Mouse (Mus musculus) cerebellum, postnatal 10 days (tissue): Measurements from ENCODE around the gene Mindy4.

Experiments used
- DNase-seq, 2 experiments: peaks; one replicate each; pipeline ENCODE4 v3.0.0; 2021; ENCODE audit warnings: mixed read lengths in 2 of 2

Mindy4 gene

GRCm38 (mm10) chr6:55258428-55259325 lies 55.5 kb downstream of the Mindy4 start:
- DNase-seq: no peak

- DNase-seq: no peak
Observed at GRCm38 (mm10) chr6:55262161-55262560, 59.0 kb downstream of the Mindy4 start.

- DNase-seq: peak; percentile 48 to 56
Observed at GRCm38 (mm10) chr6:55263490-55264046, 60.4 kb downstream of the Mindy4 start.

GRCm38 (mm10) chr6:55264741-55265366 lies 61.7 kb downstream of the Mindy4 start:
- DNase-seq: no peak

GRCm38 (mm10) chr6:55272952-55273351 lies 69.8 kb downstream of the Mindy4 start:
- DNase-seq: peak; percentile 90 to 95

GRCm38 (mm10) chr6:55273463-55273862 lies 70.3 kb downstream of the Mindy4 start:
- peak; percentile 81 to 85 for DNase-seq

- peak in 1 of 2 experiments; percentile 25 for DNase-seq
Observed at GRCm38 (mm10) chr6:55275000-55275399, 71.8 kb downstream of the Mindy4 start.

- DNase-seq: no peak
Observed at GRCm38 (mm10) chr6:55275786-55276185, 72.6 kb downstream of the Mindy4 start.

- DNase-seq: no peak
Observed at GRCm38 (mm10) chr6:55276692-55277282, 73.6 kb downstream of the Mindy4 start.

- DNase-seq: no peak
Observed at GRCm38 (mm10) chr6:55278086-55278485, 74.9 kb downstream of the Mindy4 start.

GRCm38 (mm10) chr6:55278520-55278919 lies 75.3 kb downstream of the Mindy4 start:
- no peak for DNase-seq

GRCm38 (mm10) chr6:55280979-55281378 lies 77.8 kb downstream of the Mindy4 start:
- DNase-seq: no peak

- no peak for DNase-seq
Observed at GRCm38 (mm10) chr6:55281687-55282086, 78.5 kb downstream of the Mindy4 start.

GRCm38 (mm10) chr6:55282348-55282747 lies 79.2 kb downstream of the Mindy4 start:
- no peak for DNase-seq

- DNase-seq: no peak
Observed at GRCm38 (mm10) chr6:55285218-55285617, 82.0 kb downstream of the Mindy4 start.

- no peak for DNase-seq
Observed at GRCm38 (mm10) chr6:55288007-55288602, 84.9 kb downstream of the Mindy4 start.

GRCm38 (mm10) chr6:55294549-55295131 lies 91.5 kb downstream of the Mindy4 start:
- DNase-seq: peak; percentile 49

GRCm38 (mm10) chr6:55295325-55295724 lies 92.1 kb downstream of the Mindy4 start:
- peak; percentile 60 to 67 for DNase-seq

- DNase-seq: no peak
Observed at GRCm38 (mm10) chr6:55299482-55299881, 96.3 kb downstream of the Mindy4 start.

GRCm38 (mm10) chr6:55299917-55300316 lies 96.7 kb downstream of the Mindy4 start:
- no peak for DNase-seq

GRCm38 (mm10) chr6:55300704-55301103 lies 97.5 kb downstream of the Mindy4 start:
- no peak for DNase-seq

GRCm38 (mm10) chr6:55310179-55310578 lies 107.0 kb downstream of the Mindy4 start:
- no peak for DNase-seq
